Mouse (Mus musculus) embryonic facial prominence, embryonic 12.5 days (tissue): ENCODE results near the gene Cacnb3. TPM values are rescaled to one million over a fixed set of nuclear protein-coding genes. Genes with fewer than 3 reads are reported as not detected.

Experiments
- ATAC-seq: fragments of 200-750 bp; cut with Nextera tagmentation; 2 replicates; pipeline ENCODE4 v1.8.0; 2017; ENCODE audit not compliant: insufficient number of reproducible peaks, insufficient read depth, low FRiP score, low TSS enrichment
- H3K27ac ChIP-seq: fragments of 300-500 bp; sonication (generic); 2 replicates; pipeline ENCODE4 v1.5.1; 2016; ENCODE audit warnings: mild to moderate bottlenecking
- H3K27me3 ChIP-seq: fragments of 300-500 bp; sonication (generic); 2 replicates; pipeline ENCODE4 v1.6.1; 2016; ENCODE audit warnings: mild to moderate bottlenecking, moderate library complexity
- H3K36me3 ChIP-seq: fragments of 300-500 bp; sonication (generic); 2 replicates; pipeline ENCODE4 v1.6.1; 2016; ENCODE audit warnings: mild to moderate bottlenecking
- H3K4me1 ChIP-seq: fragments of 300-500 bp; sonication (generic); 2 replicates; pipeline ENCODE4 v1.6.1; 2016
- H3K4me2 ChIP-seq: fragments of 300-500 bp; sonication (generic); replicated peaks from 2 replicates; pipeline ENCODE4 v1.6.1; 2016; ENCODE audit warnings: mild to moderate bottlenecking, moderate library complexity
- H3K4me3 ChIP-seq: fragments of 300-500 bp; sonication (generic); 2 replicates; pipeline ENCODE4 v1.5.1; 2016; ENCODE audit warnings: mild to moderate bottlenecking
- H3K9ac ChIP-seq: fragments of 300-500 bp; sonication (generic); 2 replicates; pipeline ENCODE4 v1.6.1; 2016; ENCODE audit warnings: mild to moderate bottlenecking, moderate library complexity
- H3K9me3 ChIP-seq: fragments of 300-500 bp; sonication (generic); 2 replicates; pipeline ENCODE4 v1.6.1; 2016; ENCODE audit warnings: mild to moderate bottlenecking, moderate library complexity
- WGBS: fragments of 180-500 bp; shearing (Covaris S2); methylation state at CpG from one replicate; pipeline ENCODE4 v1.1.7; 2016; 5-methylcytosine and 5-hydroxymethylcytosine counted together
- polyA plus RNA-seq: library from polyadenylated mRNA; unstranded; fragments of >200 nt; fragmentation: Nextera tagmentation; extraction: Ambion mirVana; gene quantifications from 2 replicates; pipeline ENCODE4 v1.2.1, GENCODE M21; 2016

The Cacnb3 gene
- polyA plus RNA-seq, 1 experiment from 2014 or later: 64.5 TPM

DNA sequence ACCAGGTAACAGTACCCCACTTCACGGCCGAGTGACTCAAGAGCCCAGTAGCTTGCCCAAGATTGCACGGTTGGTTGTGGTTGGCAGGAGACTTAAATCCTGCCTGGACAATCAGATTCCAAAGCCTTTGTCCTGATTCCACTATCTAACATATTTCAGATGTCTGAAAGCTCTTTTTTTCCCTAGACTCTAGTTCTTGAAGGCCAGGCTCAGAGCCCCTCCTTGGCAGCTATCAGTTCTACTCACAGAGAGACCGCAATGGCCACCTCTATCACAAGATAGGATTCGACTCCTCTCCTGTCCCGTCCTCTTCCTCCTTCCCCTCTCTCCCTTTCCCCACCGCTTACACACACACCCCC is 28.8 kb upstream of the Cacnb3 start:
- Histone ChIP-seq H3K4me2 (peak overlapping the region; percentile 40), H3K9ac (0 out of 2 replicates have a peak overlapping the region, but pooled peaks have one; percentile 51), H3K9me3 (no peaks in the 10 kb centered on the region), H3K4me1 (peaks cover 28% of the 10 kb centered on the region), H3K4me3 (no peak overlapping the region), H3K27me3 (no peaks in the 10 kb centered on the region), H3K27ac (peak overlapping the region; percentile 41; the same call in 1 of the 2 replicates), H3K36me3 (peaks cover 73% of the 10 kb centered on the region)
- WGBS: 75% methylated on average over 7 of the region's 7 CpGs
- no peak for ATAC-seq

DNA sequence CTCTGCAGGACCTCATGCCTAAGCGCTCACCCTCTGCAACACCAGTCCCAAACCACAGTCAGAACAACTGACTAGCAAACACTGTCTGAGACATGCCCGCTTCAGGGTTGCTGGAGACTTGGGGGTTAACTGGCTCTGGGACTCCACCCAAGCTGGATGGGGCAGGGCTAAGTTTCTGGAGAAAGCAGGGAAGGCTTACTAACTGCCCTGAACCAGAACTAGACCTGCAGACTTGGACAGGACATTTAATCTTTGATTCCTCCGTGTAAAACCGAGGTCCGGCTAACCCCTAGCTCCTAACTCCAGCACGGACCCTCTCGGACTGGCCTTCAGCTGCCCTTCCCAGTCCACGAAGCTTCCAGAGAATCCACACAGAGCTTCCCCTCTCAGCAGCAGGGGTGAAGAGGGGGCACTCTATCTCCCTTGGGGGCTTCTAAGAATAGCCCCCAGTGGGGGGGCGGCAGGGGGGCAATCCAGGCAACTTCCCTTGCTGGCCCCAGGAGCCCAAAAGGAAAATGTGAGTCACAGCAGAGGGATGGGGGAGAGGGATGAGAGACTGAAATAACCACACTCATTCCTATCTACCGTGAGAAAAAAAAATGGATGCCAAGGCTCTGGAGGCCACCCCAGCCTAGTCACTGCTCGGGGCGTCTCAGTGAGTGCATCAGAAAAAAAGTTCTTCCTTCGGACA is 28.3 kb upstream of the Cacnb3 start:
- H3K4me3 ChIP-seq: 0 out of 2 replicates have a peak overlapping the region, but pooled peaks have one; percentile 4
- peaks cover 68% of the 10 kb centered on the region for H3K36me3 ChIP-seq
- H3K9ac ChIP-seq: peak overlapping the region; percentile 51

GRCm38 (mm10) chr15:98602921-98603458 is 27.6 kb upstream of the Cacnb3 start:
- no peak for ATAC-seq
- Histone ChIP-seq H3K27me3 (no peaks in the 10 kb centered on the region), H3K36me3 (peaks cover 61% of the 10 kb centered on the region), H3K4me1 (peaks cover 40% of the 10 kb centered on the region), H3K27ac (no peak overlapping the region; the same call in 1 of the 2 replicates), H3K9ac (peak overlapping the region; percentile 51), H3K4me2 (peak overlapping the region; percentile 40; the same call in 1 of the 2 replicates), H3K4me3 (0 out of 2 replicates have a peak overlapping the region, but pooled peaks have one; percentile 4), H3K9me3 (no peaks in the 10 kb centered on the region)
- 57% methylated on average over 4 of the region's 4 CpGs for WGBS

More for the DNA sequence above, 28.3 kb upstream of the Cacnb3 start:
- Histone ChIP-seq H3K9me3 (no peaks in the 10 kb centered on the region), H3K27ac (peak overlapping the region; percentile 50), H3K27me3 (no peaks in the 10 kb centered on the region), H3K4me1 (peaks cover 33% of the 10 kb centered on the region), H3K4me2 (peak overlapping the region; percentile 40)
- 57% methylated on average over 13 of the region's 13 CpGs for WGBS
- no peak for ATAC-seq

GRCm38 (mm10) chr15:98604041-98604575 is 26.5 kb upstream of the Cacnb3 start:
- Histone ChIP-seq H3K27ac (no peak overlapping the region), H3K36me3 (peaks cover 50% of the 10 kb centered on the region), H3K9me3 (no peaks in the 10 kb centered on the region), H3K4me3 (no peak overlapping the region), H3K9ac (no peak overlapping the region), H3K27me3 (no peaks in the 10 kb centered on the region), H3K4me1 (peaks cover 47% of the 10 kb centered on the region), H3K4me2 (no peak overlapping the region)
- no peak for ATAC-seq
- WGBS: 92% methylated on average over 24 of the region's 24 CpGs

- Histone ChIP-seq H3K4me3 (no peak overlapping the region), H3K4me1 (peaks cover 47% of the 10 kb centered on the region), H3K27me3 (no peaks in the 10 kb centered on the region), H3K9ac (no peak overlapping the region), H3K4me2 (no peak overlapping the region), H3K27ac (no peak overlapping the region), H3K36me3 (peaks cover 32% of the 10 kb centered on the region), H3K9me3 (no peaks in the 10 kb centered on the region)
- WGBS: 94% methylated on average over 12 of the region's 12 CpGs
- ATAC-seq: no peak
These were observed 24.5 kb upstream of the Cacnb3 start for GRCm38 (mm10) chr15:98606051-98606536.

DNA sequence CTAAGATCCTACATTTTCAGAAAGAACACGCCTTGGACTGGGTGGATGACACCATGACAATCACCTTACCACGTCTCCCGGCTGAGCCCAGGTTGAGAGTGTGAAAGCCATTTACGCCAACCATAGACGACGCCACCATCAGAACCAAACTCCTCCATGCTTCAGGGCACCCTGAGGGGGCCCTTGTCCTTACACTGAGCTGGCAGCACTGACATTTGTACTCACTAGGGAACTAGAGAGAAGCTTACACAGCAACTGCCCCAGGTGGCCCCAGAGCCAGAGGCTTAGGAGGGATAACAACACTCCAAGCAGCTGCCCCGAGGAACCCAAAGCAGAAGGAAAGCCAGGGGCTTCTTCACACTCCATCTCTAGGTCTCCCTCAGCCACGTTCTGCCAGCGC is 23.9 kb upstream of the Cacnb3 start:
- WGBS: 68% methylated on average over 9 of the region's 9 CpGs
- ATAC-seq: no peak
- Histone ChIP-seq H3K4me1 (peaks cover 46% of the 10 kb centered on the region), H3K27ac (no peak overlapping the region), H3K9ac (no peak overlapping the region), H3K27me3 (no peaks in the 10 kb centered on the region), H3K36me3 (peaks cover 26% of the 10 kb centered on the region), H3K4me3 (no peak overlapping the region), H3K4me2 (no peak overlapping the region), H3K9me3 (no peaks in the 10 kb centered on the region)

- H3K4me3 ChIP-seq: peak overlapping the region; percentile 71
- 0 out of 2 replicates have a peak overlapping the region, but pooled peaks have one; percentile 4 for H3K9ac ChIP-seq
- peaks cover 37% of the 10 kb centered on the region for H3K4me1 ChIP-seq
- H3K9me3 ChIP-seq: no peaks in the 10 kb centered on the region
- peak overlapping the region; percentile 96 for H3K4me2 ChIP-seq
- 28% methylated on average over 4 of the region's 4 CpGs for WGBS
- peaks cover 21% of the 10 kb centered on the region for H3K36me3 ChIP-seq
- no peak overlapping the region for H3K27ac ChIP-seq
- H3K27me3 ChIP-seq: no peaks in the 10 kb centered on the region
- no peak for ATAC-seq
These were observed 23.1 kb upstream of the Cacnb3 start for GRCm38 (mm10) chr15:98607557-98607956.

DNA sequence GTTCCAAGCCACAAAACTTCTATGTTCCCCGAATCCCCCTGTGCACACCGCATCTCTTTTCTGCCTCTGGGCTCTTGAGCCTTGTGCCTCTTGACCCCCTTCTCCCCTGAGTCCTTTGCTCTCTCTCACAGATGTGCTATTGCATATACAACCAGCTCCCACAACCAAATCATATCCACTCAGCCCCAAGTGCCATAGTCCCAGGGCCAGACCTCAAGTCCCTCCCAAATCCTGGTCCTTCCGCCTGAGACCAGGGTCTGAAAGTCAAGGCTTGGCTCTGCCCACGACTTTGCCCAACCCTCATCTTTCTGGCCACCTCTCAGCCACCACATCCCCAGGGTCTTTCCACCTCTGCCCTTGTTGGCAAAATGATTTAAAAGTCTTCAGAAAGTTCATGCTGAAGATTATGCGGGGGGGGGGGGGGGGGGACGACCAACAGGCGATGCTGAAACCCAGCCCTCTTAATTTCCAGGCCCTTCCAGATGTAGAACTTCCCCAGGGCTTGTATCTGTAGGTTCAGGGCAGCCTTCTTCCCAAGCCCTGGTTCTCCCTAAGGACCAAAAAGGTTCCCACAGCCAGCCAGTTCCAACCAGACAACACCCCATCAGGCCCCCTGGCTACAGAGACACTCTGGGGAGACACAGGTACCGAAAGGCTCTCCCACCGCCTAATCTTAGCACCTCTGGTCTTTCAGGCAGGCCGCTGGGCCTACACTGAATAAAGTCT is 22.4 kb upstream of the Cacnb3 start:
- WGBS: 3% methylated on average over 10 of the region's 10 CpGs
- Histone ChIP-seq H3K4me1 (peaks cover 31% of the 10 kb centered on the region), H3K27me3 (no peaks in the 10 kb centered on the region), H3K4me3 (peak overlapping the region; percentile 71), H3K36me3 (peaks cover 15% of the 10 kb centered on the region), H3K4me2 (peak overlapping the region; percentile 96), H3K9me3 (no peaks in the 10 kb centered on the region), H3K9ac (peak overlapping the region; percentile 94), H3K27ac (peak overlapping the region; percentile 77)
- no peak for ATAC-seq

DNA sequence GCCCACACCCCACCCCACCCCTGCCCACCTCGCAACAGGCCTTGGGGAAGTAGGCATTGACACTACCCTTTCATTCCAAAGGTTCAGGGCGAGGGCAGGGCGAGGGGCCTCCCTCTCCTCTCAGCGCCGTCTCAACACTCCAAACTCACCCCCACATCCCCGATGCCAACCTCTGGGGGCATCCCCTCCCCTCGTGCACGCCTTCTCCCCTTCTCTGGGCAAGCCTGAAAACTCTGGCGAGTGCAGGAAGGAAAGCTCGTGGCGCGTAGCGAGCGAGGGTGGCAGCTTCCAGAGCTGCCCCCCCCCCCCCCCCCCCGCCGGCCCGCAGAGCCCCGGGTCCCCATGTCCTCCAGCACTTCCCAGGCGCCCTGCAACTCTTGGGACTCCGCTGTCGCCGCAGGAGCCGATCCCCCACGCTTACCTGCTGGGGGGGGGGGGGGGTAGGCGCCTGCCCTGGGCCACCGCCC is 21.8 kb upstream of the Cacnb3 start:
- Histone ChIP-seq H3K4me3 (peak overlapping the region; percentile 71), H3K27me3 (no peaks in the 10 kb centered on the region), H3K4me2 (peak overlapping the region; percentile 96), H3K9me3 (no peaks in the 10 kb centered on the region), H3K9ac (peak overlapping the region; percentile 94), H3K27ac (peak overlapping the region; percentile 77), H3K4me1 (peaks cover 25% of the 10 kb centered on the region), H3K36me3 (peaks cover 9% of the 10 kb centered on the region)
- ATAC-seq: peak; percentile 52; the same call in 1 of the 2 replicates
- 1% methylated on average over 15 of the region's 26 CpGs for WGBS

GRCm38 (mm10) chr15:98609331-98610130 is 21.1 kb upstream of the Cacnb3 start, which contains the start of gene Adcy6:
Adcy6 (minus strand) TSS chr15:98610076.
- Histone ChIP-seq H3K4me2 (peak within 1 kb of the TSS; percentile 96), H3K4me1 (peaks cover 27% of the 10 kb centered on the region), H3K27ac (peak within 1 kb of the TSS; percentile 77), H3K27me3 (no peaks in the 10 kb centered on the region), H3K4me3 (peak within 1 kb of the TSS; percentile 71), H3K9ac (peak within 1 kb of the TSS; percentile 94), H3K9me3 (no peaks in the 10 kb centered on the region), H3K36me3 (peaks cover 2% of the 10 kb centered on the region; the same call in 1 of the 2 replicates)
- WGBS: under 1% methylated on average over 55 of the region's 75 CpGs
- ATAC-seq: peak; percentile 79
